Mouse (Mus musculus) lung, embryonic 14.5 days (tissue): ENCODE results near the gene Vmn2r52. TPM values are rescaled to one million over a fixed set of nuclear protein-coding genes. Genes with fewer than 3 reads are reported as not detected.
"Not testable (repeated sequence)": the region's sequence is repeated elsewhere in the genome, so short reads cannot be mapped to it uniquely, and the experiment has no call there.

Experiments used
- ATAC-seq: fragments of 200-750 bp; cut with Nextera tagmentation; 2 replicates; pipeline ENCODE4 v1.8.0; 2017; ENCODE audit warnings: mild to moderate bottlenecking, moderate TSS enrichment, moderate library complexity; ENCODE audit not compliant: insufficient read depth
- DNase-seq: peaks from one replicate; pipeline ENCODE4 v3.0.0-alpha.2; 2015
- H3K27ac ChIP-seq: fragments of 300-500 bp; sonication (generic); 2 replicates; pipeline ENCODE4 v1.5.1; 2014; ENCODE audit warnings: low read depth, mild to moderate bottlenecking, moderate library complexity
- H3K27me3 ChIP-seq: fragments of 300-500 bp; sonication (generic); 2 replicates; pipeline ENCODE4 v1.6.1; 2014; ENCODE audit warnings: low read length, control low read depth; ENCODE audit not compliant: insufficient read depth
- H3K36me3 ChIP-seq: fragments of 300-500 bp; sonication (generic); 2 replicates; pipeline ENCODE4 v1.6.1; 2014; ENCODE audit warnings: control low read depth; ENCODE audit not compliant: insufficient read depth
- H3K4me1 ChIP-seq: fragments of 300-500 bp; sonication (generic); 2 replicates; pipeline ENCODE4 v1.6.1; 2014; ENCODE audit warnings: antibody characterized with exemption, control low read depth; ENCODE audit not compliant: insufficient read depth
- H3K4me2 ChIP-seq: fragments of 300-500 bp; sonication (generic); 2 replicates; pipeline ENCODE4 v1.6.1; 2014; ENCODE audit warnings: mild to moderate bottlenecking
- H3K4me3 ChIP-seq: fragments of 300-500 bp; sonication (generic); 2 replicates; pipeline ENCODE4 v1.5.1; 2014; ENCODE audit warnings: low read depth, low read length
- H3K9ac ChIP-seq: fragments of 300-500 bp; sonication (generic); 2 replicates; pipeline ENCODE4 v1.6.1; 2014
- H3K9me3 ChIP-seq: fragments of 300-500 bp; sonication (generic); 2 replicates; pipeline ENCODE4 v1.6.1; 2016; ENCODE audit warnings: low read depth, low read length, control low read depth
- CTCF ChIP-seq: IDR thresholded peaks from 2 replicates; pipeline ENCODE4 v1.5.1; 2016; ENCODE audit warnings: antibody characterized with exemption, low read depth
- WGBS: fragments of 180-500 bp; shearing (Covaris S2); extraction: QIAGEN DNeasy Blood & Tissue Kit; methylation state at CpG from one replicate; pipeline ENCODE4 v1.1.7; 2014; 5-methylcytosine and 5-hydroxymethylcytosine counted together
- polyA plus RNA-seq: library from polyadenylated mRNA; unstranded; fragments of >200 nt; fragmentation: Nextera tagmentation; extraction: Ambion mirVana; gene quantifications from 2 replicates; pipeline ENCODE4 v1.2.1, GENCODE M21; 2014

Gene Vmn2r52
- not detected in 2 replicates for polyA plus RNA-seq

GRCm38 (mm10) chr7:10176473-10176872 is at the start of gene Vmn2r52:
TSS of gene Vmn2r52 (minus strand) at chr7:10176573.
- WGBS = 81% methylated on average over 1 of the region's 1 CpGs
- no peak within 1 kb of the TSS for H3K27ac ChIP-seq
- ATAC-seq (no peak), DNase-seq (no peak)
- H3K4me3 ChIP-seq = no peak within 1 kb of the TSS
- no peak within 1 kb of the TSS for H3K9ac ChIP-seq
- TF ChIP-seq CTCF = no peak
- no peaks in the 10 kb centered on the region for H3K4me1 ChIP-seq
- no peaks in the 10 kb centered on the region; the same call in 1 of the 2 replicates for H3K9me3 ChIP-seq
- no peaks in the 10 kb centered on the region for H3K27me3 ChIP-seq
- no peaks in the 10 kb centered on the region for H3K36me3 ChIP-seq
- no peak within 1 kb of the TSS for H3K4me2 ChIP-seq

- ATAC-seq, H3K27ac ChIP-seq, H3K9me3 ChIP-seq, DNase-seq, H3K4me3 ChIP-seq, H3K36me3 ChIP-seq, H3K27me3 ChIP-seq, H3K4me2 ChIP-seq, H3K4me1 ChIP-seq, H3K9ac ChIP-seq: not testable (repeated sequence)
- 44% methylated on average over 1 of the region's 1 CpGs for WGBS
Observed at GRCm38 (mm10) chr7:10105641-10106040, 70.7 kb downstream of the Vmn2r52 start, which contains the start of gene Vmn2r51. TSS of gene Vmn2r51 (minus strand) at chr7:10105741.

Other genes starting within 250 kb of the Vmn2r52 start
- not detected in 2 replicates for gene Vmn2r48, start 223.0 kb downstream of the Vmn2r52 start, polyA plus RNA-seq
- not detected in 2 replicates for gene Vmn2r49, start 184.3 kb downstream of the Vmn2r52 start, polyA plus RNA-seq
- gene Vmn2r50, start 123.3 kb downstream of the Vmn2r52 start, polyA plus RNA-seq = not detected in 2 replicates
- not detected in 2 replicates for gene Vmn2r51, start 70.8 kb downstream of the Vmn2r52 start, polyA plus RNA-seq
- not detected in 2 replicates for gene Vmn1r66, start 101.4 kb upstream of the Vmn2r52 start, polyA plus RNA-seq